Mouse (Mus musculus) intestine, embryonic 16.5 days (tissue): Measurements from ENCODE around the gene Prkca. TPM values are rescaled to one million over a fixed set of nuclear protein-coding genes. Genes with fewer than 3 reads are reported as not detected.

ENCODE experiments used
- ATAC-seq: fragments of 200-750 bp; cut with Nextera tagmentation; 2 replicates; pipeline ENCODE4 v1.8.0; 2017; ENCODE audit warnings: moderate TSS enrichment, moderate library complexity
- H3K27ac ChIP-seq: fragments of 300-500 bp; sonication (generic); 2 replicates; pipeline ENCODE4 v1.5.1; 2014; ENCODE audit warnings: mild to moderate bottlenecking, low read length
- H3K27me3 ChIP-seq: fragments of 300-500 bp; sonication (generic); replicated peaks from 2 replicates; pipeline ENCODE4 v1.6.1; 2014; ENCODE audit warnings: low read length, control low read depth, mixed read lengths; ENCODE audit not compliant: control insufficient read depth, insufficient read depth
- H3K36me3 ChIP-seq: fragments of 300-500 bp; sonication (generic); 2 replicates; pipeline ENCODE4 v1.6.1; 2014; ENCODE audit warnings: low read length, control low read depth; ENCODE audit not compliant: control insufficient read depth, insufficient read depth
- H3K4me1 ChIP-seq: fragments of 300-500 bp; sonication (generic); 2 replicates; pipeline ENCODE4 v1.6.1; 2014; ENCODE audit warnings: low read length, control low read depth, mixed read lengths; ENCODE audit not compliant: control insufficient read depth, insufficient read depth
- H3K4me2 ChIP-seq: fragments of 300-500 bp; sonication (generic); 2 replicates; pipeline ENCODE4 v1.6.1; 2014; ENCODE audit warnings: low read depth, low read length, control low read depth
- H3K4me3 ChIP-seq: fragments of 300-500 bp; sonication (generic); 2 replicates; pipeline ENCODE4 v1.5.1; 2014; ENCODE audit warnings: mild to moderate bottlenecking, low read length
- H3K9ac ChIP-seq: fragments of 300-500 bp; sonication (generic); 2 replicates; pipeline ENCODE4 v1.6.1; 2014; ENCODE audit warnings: low read depth, low read length
- H3K9me3 ChIP-seq: fragments of 300-500 bp; sonication (generic); 2 replicates; pipeline ENCODE4 v1.6.1; 2016; ENCODE audit warnings: low read length, control low read depth; ENCODE audit not compliant: control insufficient read depth
- WGBS: fragments of 180-500 bp; shearing (Covaris S2); extraction: QIAGEN DNeasy Blood & Tissue Kit; methylation state at CpG from one replicate; pipeline ENCODE4 v1.1.7; 2014; 5-methylcytosine and 5-hydroxymethylcytosine counted together
- polyA plus RNA-seq: library from polyadenylated mRNA; unstranded; fragments of >200 nt; fragmentation: Nextera tagmentation; extraction: Ambion mirVana; gene quantifications from 2 replicates; pipeline ENCODE4 v1.2.1, GENCODE M21; 2015

Gene Prkca
- polyA plus RNA-seq, 1 experiment from 2014 or later, result 20.3 TPM

GRCm38 (mm10) chr11:108214521-108215223, 129.1 kb downstream of the Prkca start:
- Histone ChIP-seq H3K4me3 (no peak overlapping the region), H3K36me3 (no peaks in the 10 kb centered on the region), H3K27ac (0 out of 2 replicates have a peak overlapping the region, but pooled peaks have one; percentile 14), H3K9ac (no peak overlapping the region), H3K4me1 (peaks cover 40% of the 10 kb centered on the region), H3K27me3 (no peaks in the 10 kb centered on the region), H3K4me2 (no peak overlapping the region), H3K9me3 (no peaks in the 10 kb centered on the region)
- 80% methylated on average over 11 of the region's 11 CpGs for WGBS
- ATAC-seq, result no peak

DNA sequence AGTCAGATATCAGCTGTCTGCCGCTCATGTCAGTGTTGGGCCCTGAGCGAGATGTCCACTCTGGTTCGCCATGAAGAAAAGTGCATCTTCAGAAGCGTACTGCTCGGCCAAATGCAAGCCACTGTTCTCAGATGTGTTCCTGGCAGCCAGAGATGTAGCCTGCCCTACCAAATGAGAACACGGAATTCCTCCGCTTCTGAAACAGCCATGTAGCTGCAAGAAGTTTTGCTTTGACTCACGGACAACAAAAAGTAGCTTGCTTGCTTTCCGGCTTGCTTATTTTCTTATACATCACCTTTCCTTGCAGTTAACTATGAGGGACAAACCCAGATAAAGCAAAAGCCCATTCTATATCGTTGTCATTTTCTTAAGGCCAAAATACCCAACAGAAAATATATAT, 129.9 kb downstream of the Prkca start:
- no peak overlapping the region for H3K27ac ChIP-seq
- H3K4me1 ChIP-seq, result peaks cover 40% of the 10 kb centered on the region
- H3K36me3 ChIP-seq, result no peaks in the 10 kb centered on the region
- H3K4me2 ChIP-seq, result no peak overlapping the region
- no peak overlapping the region for H3K9ac ChIP-seq
- H3K27me3 ChIP-seq, result no peaks in the 10 kb centered on the region
- ATAC-seq, result no peak
- H3K4me3 ChIP-seq, result no peak overlapping the region
- H3K9me3 ChIP-seq, result no peaks in the 10 kb centered on the region
- WGBS, result 92% methylated on average over 10 of the region's 10 CpGs

DNA sequence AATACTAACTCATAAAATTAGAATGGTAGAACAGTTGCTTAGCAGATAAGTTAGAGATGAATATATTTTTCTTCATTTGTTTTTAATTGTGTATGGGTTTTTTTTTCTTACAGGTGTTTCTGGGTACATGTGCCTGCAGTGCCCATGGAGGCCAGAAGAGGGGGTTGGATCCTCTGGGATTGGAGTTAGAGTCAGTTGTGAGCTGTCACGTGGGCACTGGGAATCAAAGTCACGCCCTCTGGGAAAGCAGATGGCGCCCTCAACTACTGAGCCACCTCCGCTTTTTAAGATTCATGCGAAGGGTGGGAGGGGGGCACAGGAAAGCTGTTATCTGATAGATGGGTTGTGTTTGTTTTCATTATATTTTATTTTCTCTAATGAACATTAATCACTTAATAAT, 131.1 kb downstream of the Prkca start:
- no peaks in the 10 kb centered on the region for H3K27me3 ChIP-seq
- no peak overlapping the region for H3K9ac ChIP-seq
- H3K4me3 ChIP-seq, result no peak overlapping the region
- no peak for ATAC-seq
- no peak overlapping the region for H3K27ac ChIP-seq
- H3K4me2 ChIP-seq, result no peak overlapping the region
- no peaks in the 10 kb centered on the region for H3K9me3 ChIP-seq
- 96% methylated on average over 5 of the region's 5 CpGs for WGBS
- peaks cover 40% of the 10 kb centered on the region for H3K4me1 ChIP-seq
- H3K36me3 ChIP-seq, result no peaks in the 10 kb centered on the region

DNA sequence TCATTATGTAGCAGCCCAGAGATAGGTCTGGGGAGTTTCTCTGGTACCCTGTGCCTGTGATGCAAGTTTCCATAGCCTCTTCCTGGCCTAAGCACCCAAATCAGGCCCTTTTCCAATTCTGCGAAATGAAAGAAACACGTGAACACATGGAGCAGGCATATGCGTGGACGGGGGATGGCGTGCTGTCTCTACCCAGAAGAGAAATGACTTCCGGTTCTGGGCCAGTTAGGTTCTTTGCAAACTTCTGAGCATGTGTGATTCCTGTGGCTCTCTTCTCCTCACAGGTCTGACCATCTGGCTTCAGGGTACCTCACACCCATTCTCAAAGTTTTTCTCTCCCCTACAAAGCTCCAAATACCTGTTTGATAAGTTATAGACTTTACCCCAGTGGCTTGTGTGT, 131.7 kb downstream of the Prkca start:
- 76% methylated on average over 6 of the region's 6 CpGs for WGBS
- Histone ChIP-seq H3K9ac (peak overlapping the region; percentile 9; the same call in 1 of the 2 replicates), H3K27ac (no peak overlapping the region), H3K9me3 (no peaks in the 10 kb centered on the region), H3K4me3 (no peak overlapping the region), H3K36me3 (no peaks in the 10 kb centered on the region), H3K4me2 (no peak overlapping the region), H3K27me3 (no peaks in the 10 kb centered on the region), H3K4me1 (peaks cover 39% of the 10 kb centered on the region)
- ATAC-seq, result no peak

DNA sequence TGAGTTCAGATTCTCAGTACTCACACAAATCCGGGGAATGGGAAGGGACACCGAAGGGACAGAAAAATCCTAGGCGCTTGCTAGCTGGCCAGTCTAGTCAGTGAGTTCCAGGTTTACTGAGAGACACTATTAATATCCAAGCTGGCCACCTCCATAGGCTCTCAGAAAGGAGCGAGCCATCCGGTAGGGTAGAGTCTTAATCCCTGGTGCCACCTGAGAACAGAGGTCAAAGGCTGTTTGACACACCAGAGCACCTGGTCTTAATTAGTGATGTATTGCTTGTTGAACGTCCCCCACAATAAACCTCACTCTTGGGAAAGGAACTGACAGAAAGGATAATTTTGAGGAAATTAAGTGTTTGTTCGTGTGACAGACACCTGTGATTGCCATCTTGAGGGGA, 133.0 kb downstream of the Prkca start:
- peak; percentile 82 for ATAC-seq
- Histone ChIP-seq H3K9me3 (no peaks in the 10 kb centered on the region), H3K27me3 (no peaks in the 10 kb centered on the region), H3K4me1 (peaks cover 32% of the 10 kb centered on the region), H3K9ac (no peak overlapping the region), H3K4me3 (no peak overlapping the region), H3K27ac (peak overlapping the region; percentile 57; the same call in 1 of the 2 replicates), H3K36me3 (no peaks in the 10 kb centered on the region), H3K4me2 (no peak overlapping the region; the same call in 1 of the 2 replicates)
- WGBS, result 72% methylated on average over 7 of the region's 7 CpGs

DNA sequence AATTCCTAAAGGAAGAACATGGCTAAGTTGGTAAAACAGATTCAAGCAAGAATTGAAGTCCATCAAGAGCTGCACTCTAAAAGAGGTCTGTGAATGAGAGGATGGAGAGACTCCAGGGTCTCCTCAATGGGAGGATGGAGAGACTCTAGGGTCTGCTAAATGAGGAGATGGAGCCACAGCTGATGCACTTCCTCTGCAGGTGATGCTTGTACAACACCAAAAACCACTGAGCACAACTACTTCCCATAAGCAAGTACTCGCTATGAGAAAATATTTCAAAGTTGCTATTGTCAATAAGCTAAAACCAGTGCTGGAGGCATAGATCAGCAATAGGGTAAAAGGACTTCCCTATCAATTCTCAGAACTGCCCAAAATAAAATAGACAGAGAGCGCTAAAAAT, 137.1 kb downstream of the Prkca start:
- Histone ChIP-seq H3K27ac (no peak overlapping the region), H3K27me3 (no peaks in the 10 kb centered on the region), H3K9ac (no peak overlapping the region), H3K36me3 (no peaks in the 10 kb centered on the region), H3K4me2 (no peak overlapping the region), H3K9me3 (no peaks in the 10 kb centered on the region), H3K4me3 (no peak overlapping the region), H3K4me1 (peaks cover 13% of the 10 kb centered on the region)
- ATAC-seq, result no peak
- 97% methylated on average over 2 of the region's 2 CpGs for WGBS

DNA sequence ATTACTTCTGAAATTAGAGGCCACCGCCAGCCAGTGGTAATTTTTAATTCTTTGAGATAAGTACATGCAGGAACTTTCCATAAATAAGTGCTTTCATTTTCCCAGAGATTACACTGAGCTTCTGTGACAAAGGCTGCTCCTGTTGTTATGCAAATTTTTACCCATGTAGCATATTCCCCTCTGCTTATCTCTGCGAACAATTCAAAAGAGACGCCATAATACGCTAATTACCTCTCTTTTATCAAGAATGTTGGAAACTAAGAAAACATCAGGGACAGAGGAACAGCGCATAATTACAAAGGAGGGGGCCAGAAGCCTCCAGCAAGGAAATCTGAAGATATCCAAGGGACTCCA, 138.9 kb downstream of the Prkca start:
- no peaks in the 10 kb centered on the region for H3K27me3 ChIP-seq
- 53% methylated on average over 5 of the region's 5 CpGs for WGBS

DNA sequence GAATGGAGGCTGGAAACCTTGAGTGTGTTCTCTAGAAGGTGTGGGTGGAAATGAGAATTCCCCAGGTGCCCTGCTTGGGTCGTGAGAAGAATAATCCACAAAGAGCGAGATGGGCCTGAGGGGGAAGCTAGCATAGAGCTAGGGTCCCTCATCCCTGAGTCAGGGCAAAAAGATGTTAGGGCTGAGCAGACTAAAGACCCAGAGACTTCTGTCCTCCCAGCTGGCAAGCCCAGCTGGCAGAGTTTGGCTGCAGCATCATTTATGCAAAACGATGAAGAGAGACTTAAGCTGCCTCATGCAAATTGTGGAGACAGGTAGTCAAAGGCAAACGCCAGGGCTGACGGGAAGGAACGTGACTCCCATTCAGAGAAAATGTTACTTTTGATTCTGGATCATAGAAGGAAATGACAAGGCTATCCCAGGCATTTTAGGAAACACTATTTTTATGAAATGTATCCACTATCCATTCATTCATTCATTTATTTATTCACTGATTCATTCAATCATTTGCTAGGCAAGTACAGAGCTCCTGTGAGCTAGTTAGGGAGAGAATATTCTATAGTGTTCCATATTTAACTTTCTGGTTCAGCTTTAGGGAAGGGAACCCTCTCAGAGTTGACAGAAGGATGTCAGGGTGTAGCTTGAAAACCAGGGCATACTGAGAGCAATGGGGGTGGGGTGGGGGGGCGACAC, 139.4 kb downstream of the Prkca start:
- WGBS, result 75% methylated on average over 7 of the region's 7 CpGs
- H3K36me3 ChIP-seq, result no peaks in the 10 kb centered on the region
- no peak overlapping the region for H3K9ac ChIP-seq
- H3K9me3 ChIP-seq, result no peaks in the 10 kb centered on the region
- H3K4me1 ChIP-seq, result no peaks in the 10 kb centered on the region; the same call in 1 of the 2 replicates
- H3K27me3 ChIP-seq, result no peaks in the 10 kb centered on the region
- H3K27ac ChIP-seq, result no peak overlapping the region
- no peak for ATAC-seq
- no peak overlapping the region for H3K4me2 ChIP-seq
- no peak overlapping the region for H3K4me3 ChIP-seq

More for the DNA sequence above, 138.9 kb downstream of the Prkca start:
- no peaks in the 10 kb centered on the region for H3K9me3 ChIP-seq
- H3K4me3 ChIP-seq, result no peak overlapping the region
- H3K9ac ChIP-seq, result no peak overlapping the region
- H3K4me1 ChIP-seq, result peaks cover under 1% of the 10 kb centered on the region
- ATAC-seq, result no peak
- H3K27ac ChIP-seq, result no peak overlapping the region
- H3K36me3 ChIP-seq, result no peaks in the 10 kb centered on the region
- no peak overlapping the region for H3K4me2 ChIP-seq

DNA sequence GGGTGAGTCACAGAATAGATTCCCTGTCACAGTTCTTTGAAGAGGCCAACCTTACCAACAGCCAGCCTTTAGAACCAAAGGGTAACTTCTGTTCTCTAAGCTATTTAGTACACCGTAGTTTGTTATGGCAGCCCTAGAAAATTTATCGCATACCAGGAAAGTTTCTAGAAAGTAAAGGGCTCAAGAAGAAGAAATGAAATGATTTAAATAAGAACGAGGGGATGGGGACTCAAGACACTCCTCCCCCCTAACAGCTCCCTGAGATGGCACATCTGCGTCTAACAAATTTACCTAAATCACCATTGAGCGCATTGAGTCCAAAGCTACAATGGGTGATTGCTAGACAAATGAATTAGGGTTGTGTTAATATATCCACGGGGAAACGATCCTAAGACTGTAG, 140.9 kb downstream of the Prkca start:
- H3K9me3 ChIP-seq, result no peaks in the 10 kb centered on the region
- no peaks in the 10 kb centered on the region for H3K27me3 ChIP-seq
- ATAC-seq, result no peak
- H3K27ac ChIP-seq, result no peak overlapping the region
- H3K9ac ChIP-seq, result no peak overlapping the region
- WGBS, result 88% methylated on average over 7 of the region's 7 CpGs
- H3K36me3 ChIP-seq, result no peaks in the 10 kb centered on the region
- H3K4me3 ChIP-seq, result no peak overlapping the region
- no peak overlapping the region for H3K4me2 ChIP-seq
- peaks cover under 1% of the 10 kb centered on the region; the same call in 1 of the 2 replicates for H3K4me1 ChIP-seq
